ENCODE assay signal across 7 mouse cellular contexts in genomic region chr15:84230661-84231060, GRCm38 (mm10). TPM values are rescaled to one million over a fixed set of nuclear protein-coding genes. Genes with fewer than 3 reads are reported as not detected.
DNase-seq lines count a peak whose midpoint lies in the region; ATAC-seq lines count a peak whose summit lies in the region.

No protein-coding gene starts in this region.

- no peak overlapping the region for H3K4me3 ChIP-seq in embryonic facial prominence, embryonic 15.5 days (replicated peaks)
- no peak overlapping the region for H3K4me3 ChIP-seq in hindbrain, embryonic 16.5 days (ENCODE audit: low read length)

- H3K9me3 ChIP-seq in embryonic facial prominence, embryonic 15.5 days (replicated peaks): no peaks in the 10 kb centered on the region
- no peaks in the 10 kb centered on the region for H3K9me3 ChIP-seq in hindbrain, embryonic 16.5 days (ENCODE audit: control insufficient read depth, low read length)

- H3K27me3 ChIP-seq in embryonic facial prominence, embryonic 15.5 days: 0 out of 2 replicates have a peak, but pooled peaks cover 7% of the 10 kb centered on the region
- H3K27me3 ChIP-seq in hindbrain, embryonic 16.5 days (replicated peaks; ENCODE audit: control insufficient read depth, insufficient read depth, low read length): no peaks in the 10 kb centered on the region

- H3K36me3 ChIP-seq in embryonic facial prominence, embryonic 15.5 days: no peaks in the 10 kb centered on the region
- no peaks in the 10 kb centered on the region for H3K36me3 ChIP-seq in hindbrain, embryonic 16.5 days (ENCODE audit: control insufficient read depth, insufficient read depth, low read length)

- H3K4me1 ChIP-seq in embryonic facial prominence, embryonic 15.5 days: peaks cover 33% of the 10 kb centered on the region
- peaks cover 35% of the 10 kb centered on the region for H3K4me1 ChIP-seq in hindbrain, embryonic 16.5 days (ENCODE audit: control insufficient read depth, insufficient read depth, low read depth, low read length)

- H3K4me2 ChIP-seq in embryonic facial prominence, embryonic 15.5 days (replicated peaks): peak overlapping the region; percentile 92
- peak overlapping the region; percentile 89 for H3K4me2 ChIP-seq in hindbrain, embryonic 16.5 days (ENCODE audit: low read length)

- DNase-seq in c-Kit-negative CD71-positive TER-119-positive erythroid progenitor cells, embryonic 14.5 days (ENCODE audit: low read depth, low spot score): peak; percentile 24
- DNase-seq in adrenal gland, postnatal 36 days: no peak
- no peak for DNase-seq in T-cell, adult 2 months (ENCODE audit: low spot score)

- no peak overlapping the region for H3K27ac ChIP-seq in embryonic facial prominence, embryonic 15.5 days (replicated peaks)
- H3K27ac ChIP-seq in hindbrain, embryonic 16.5 days (ENCODE audit: low read depth, low read length): peak overlapping the region; percentile 63; the same call in 1 of the 2 replicates

- WGBS in embryonic facial prominence, embryonic 15.5 days: 28% methylated on average over 5 of the region's 5 CpGs
- WGBS in hindbrain, embryonic 16.5 days: 17% methylated on average over 5 of the region's 5 CpGs

- H3K9ac ChIP-seq in embryonic facial prominence, embryonic 15.5 days: no peak overlapping the region
- peak overlapping the region; percentile 62; the same call in 1 of the 2 replicates for H3K9ac ChIP-seq in hindbrain, embryonic 16.5 days (ENCODE audit: low read depth, low read length)

- no peak for ATAC-seq in embryonic facial prominence, embryonic 15.5 days (ENCODE audit: insufficient number of reproducible peaks, low FRiP score, low TSS enrichment, low read depth)
- no peak for ATAC-seq in hindbrain, embryonic 16.5 days
- peak; percentile 57 for ATAC-seq in megakaryocyte-erythroid progenitor cell, adult 5-6 weeks (replicated peaks; ENCODE audit: low FRiP score, low TSS enrichment, poor library complexity, severe bottlenecking)
- ATAC-seq in granulocyte monocyte progenitor cell, adult 5-6 weeks (replicated peaks; ENCODE audit: poor library complexity, severe bottlenecking): no peak

RNA-seq across cellular contexts. Expression of gene Parvb, which starts 1.2 kb away (rescaled TPM):
- 4.5 and 4.8 TPM in 2 replicates for polyA plus RNA-seq in embryonic facial prominence, embryonic 15.5 days (2015; fragmentation: Nextera tagmentation; extraction: Ambion mirVana)
- polyA plus RNA-seq in hindbrain, embryonic 16.5 days (2015; fragmentation: Nextera tagmentation; extraction: Ambion mirVana): 4.3 and 4.8 TPM in 2 replicates
- 28.9 and 29.8 TPM in 2 replicates for total RNA-seq in megakaryocyte-erythroid progenitor cell, adult 5-6 weeks (2014; fragmentation: Nextera tagmentation)
- total RNA-seq in megakaryocyte-erythroid progenitor cell, adult 5-6 weeks (2017): 2.1 and 3.2 TPM in 2 replicates
- total RNA-seq in adrenal gland, postnatal 36 days (2021): 10 to 100 TPM; 18.0 to 24.1 TPM
- total RNA-seq in granulocyte monocyte progenitor cell, adult 5-6 weeks (2014; fragmentation: Nextera tagmentation): 3.9 and 4.3 TPM in 2 replicates
- total RNA-seq in granulocyte monocyte progenitor cell, adult 5-6 weeks (2017): 0.36 and 0.43 TPM in 2 replicates

RNA-seq across cellular contexts. Expression of gene Samm50, which starts 38.6 kb away (rescaled TPM):
- polyA plus RNA-seq in embryonic facial prominence, embryonic 15.5 days (2015; fragmentation: Nextera tagmentation; extraction: Ambion mirVana): 89.8 and 96.4 TPM in 2 replicates
- 94.4 and 95.3 TPM in 2 replicates for polyA plus RNA-seq in hindbrain, embryonic 16.5 days (2015; fragmentation: Nextera tagmentation; extraction: Ambion mirVana)
- total RNA-seq in megakaryocyte-erythroid progenitor cell, adult 5-6 weeks (2014; fragmentation: Nextera tagmentation): 69.2 and 88.5 TPM in 2 replicates
- 46.4 and 53.9 TPM in 2 replicates for total RNA-seq in megakaryocyte-erythroid progenitor cell, adult 5-6 weeks (2017)
- total RNA-seq in adrenal gland, postnatal 36 days (2021): 100 to 1,000 TPM; 150 to 151 TPM
- total RNA-seq in granulocyte monocyte progenitor cell, adult 5-6 weeks (2014; fragmentation: Nextera tagmentation): 51.4 and 66.9 TPM in 2 replicates
- total RNA-seq in granulocyte monocyte progenitor cell, adult 5-6 weeks (2017): 41.9 and 47.7 TPM in 2 replicates
